Mouse (Mus musculus): ENCODE results near the gene Ddx4. TPM values are rescaled to one million over a fixed set of nuclear protein-coding genes. Genes with fewer than 3 reads are reported as not detected.

The Ddx4 gene
- total RNA-seq (2021), result under 1 TPM; 0.50 to 0.86 TPM
- long read RNA-seq, experiment 1, result 0 reads
- long read RNA-seq, experiment 2, result 0 reads

- DNase-seq, result no peak
These were observed at the start of gene Ddx4 for GRCm38 (mm10) chr13:112652205-112652604. Gene Ddx4 (minus strand): TSS chr13:112652475.

GRCm38 (mm10) chr13:112701256-112701655 is 49.0 kb upstream of the Ddx4 start:
- DNase-seq, result no peak

- no peak for DNase-seq
These were observed 43.4 kb upstream of the Ddx4 start for GRCm38 (mm10) chr13:112695526-112696240.

GRCm38 (mm10) chr13:112692870-112693553 is 40.7 kb upstream of the Ddx4 start:
- DNase-seq, result no peak

GRCm38 (mm10) chr13:112686155-112686554 is 33.9 kb upstream of the Ddx4 start:
- DNase-seq, result no peak

- DNase-seq, result no peak
These were observed 31.7 kb upstream of the Ddx4 start for GRCm38 (mm10) chr13:112683970-112684369.

- no peak for DNase-seq
These were observed 31.0 kb upstream of the Ddx4 start for GRCm38 (mm10) chr13:112683312-112683711.

GRCm38 (mm10) chr13:112678154-112678553 is 25.9 kb upstream of the Ddx4 start:
- no peak for DNase-seq

GRCm38 (mm10) chr13:112673899-112674447 is 21.7 kb upstream of the Ddx4 start:
- DNase-seq, result peak; percentile 63 to 73

- no peak for DNase-seq
These were observed 20.5 kb upstream of the Ddx4 start for GRCm38 (mm10) chr13:112672797-112673196.

- DNase-seq, result peak in 1 of 2 experiments; percentile 30
These were observed 19.4 kb upstream of the Ddx4 start for GRCm38 (mm10) chr13:112671708-112672107.

- DNase-seq, result no peak
These were observed 14.9 kb upstream of the Ddx4 start for GRCm38 (mm10) chr13:112667215-112667614.

GRCm38 (mm10) chr13:112666433-112667024 is 14.3 kb upstream of the Ddx4 start:
- no peak for DNase-seq

- DNase-seq, result no peak
These were observed 9.4 kb upstream of the Ddx4 start for GRCm38 (mm10) chr13:112661687-112662086.

GRCm38 (mm10) chr13:112660574-112661381 is 8.5 kb upstream of the Ddx4 start, which contains the start of gene Slc38a9:
Gene Slc38a9 (plus strand): TSS chr13:112660751.
- DNase-seq, result peak; percentile 95 to 97

GRCm38 (mm10) chr13:112659986-112660573 is 7.8 kb upstream of the Ddx4 start:
- no peak for DNase-seq

- DNase-seq, result no peak
These were observed 1.1 kb downstream of the Ddx4 start for GRCm38 (mm10) chr13:112651183-112651582.

GRCm38 (mm10) chr13:112645529-112646186 is 6.6 kb downstream of the Ddx4 start:
- DNase-seq, result no peak

- no peak for DNase-seq
These were observed 7.3 kb downstream of the Ddx4 start for GRCm38 (mm10) chr13:112644996-112645395.

- no peak for DNase-seq
These were observed 9.4 kb downstream of the Ddx4 start for GRCm38 (mm10) chr13:112642897-112643296.

GRCm38 (mm10) chr13:112639111-112639510 is 13.2 kb downstream of the Ddx4 start:
- DNase-seq, result no peak

All from adrenal gland, postnatal 36 days (tissue).